Mouse (Mus musculus) ES-Bruce4 (cell line): Measurements from ENCODE around the gene Plekhf1.
A peak's percentile ranks its signal among the peaks of the same experiment; 100 is the strongest.

Source experiments
- CTCF ChIP-seq: IDR thresholded peaks from one replicate; pipeline ENCODE4 v1.8.1; 2011; ENCODE audit warnings: low read depth, low read length
- EP300 ChIP-seq: IDR thresholded peaks from 2 replicates; pipeline ENCODE4 v1.6.1; 2011; ENCODE audit warnings: low read depth, low read length; ENCODE audit not compliant: insufficient read depth
- POLR2A ChIP-seq: IDR thresholded peaks from one replicate; pipeline ENCODE4 v1.8.1; 2011; ENCODE audit warnings: low read length; ENCODE audit not compliant: insufficient read depth

DNA sequence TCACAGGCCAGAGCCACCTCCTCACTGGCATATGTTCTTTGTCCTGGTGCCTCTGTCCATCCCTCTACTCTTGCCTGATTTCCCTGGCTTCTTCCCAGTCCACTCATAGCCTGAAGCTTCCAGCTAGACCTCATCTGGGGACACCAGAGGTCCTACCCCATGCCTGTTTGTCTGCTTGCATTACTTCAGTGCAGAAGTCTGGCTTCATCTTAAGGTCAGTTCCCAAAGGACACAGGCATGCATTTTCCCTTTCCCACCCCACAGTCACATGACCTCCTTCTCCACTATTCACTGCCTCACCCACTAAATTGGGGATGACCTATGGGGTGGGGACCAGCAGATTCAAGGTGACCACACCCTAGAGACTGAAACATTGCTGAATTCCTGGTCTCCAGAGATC is 25.6 kb upstream of the Plekhf1 start:
- TF ChIP-seq POLR2A (no peak), CTCF (no peak), EP300 (0 out of 2 replicates have a peak, but pooled peaks have one; percentile 30)
